Mouse (Mus musculus) c-Kit-negative CD71-positive TER-119-positive erythroid progenitor cells, embryonic 14.5 days (primary cell): ENCODE results near the gene Mrpl54.
"Not testable (repeated sequence)": the region's sequence is repeated elsewhere in the genome, so short reads cannot be mapped to it uniquely, and the experiment has no call there.

Experiments
- DNase-seq: peaks from one replicate; pipeline ENCODE4 v3.0.0-alpha.2; 2013; ENCODE audit warnings: low read depth, low spot score

The Mrpl54 gene

DNA sequence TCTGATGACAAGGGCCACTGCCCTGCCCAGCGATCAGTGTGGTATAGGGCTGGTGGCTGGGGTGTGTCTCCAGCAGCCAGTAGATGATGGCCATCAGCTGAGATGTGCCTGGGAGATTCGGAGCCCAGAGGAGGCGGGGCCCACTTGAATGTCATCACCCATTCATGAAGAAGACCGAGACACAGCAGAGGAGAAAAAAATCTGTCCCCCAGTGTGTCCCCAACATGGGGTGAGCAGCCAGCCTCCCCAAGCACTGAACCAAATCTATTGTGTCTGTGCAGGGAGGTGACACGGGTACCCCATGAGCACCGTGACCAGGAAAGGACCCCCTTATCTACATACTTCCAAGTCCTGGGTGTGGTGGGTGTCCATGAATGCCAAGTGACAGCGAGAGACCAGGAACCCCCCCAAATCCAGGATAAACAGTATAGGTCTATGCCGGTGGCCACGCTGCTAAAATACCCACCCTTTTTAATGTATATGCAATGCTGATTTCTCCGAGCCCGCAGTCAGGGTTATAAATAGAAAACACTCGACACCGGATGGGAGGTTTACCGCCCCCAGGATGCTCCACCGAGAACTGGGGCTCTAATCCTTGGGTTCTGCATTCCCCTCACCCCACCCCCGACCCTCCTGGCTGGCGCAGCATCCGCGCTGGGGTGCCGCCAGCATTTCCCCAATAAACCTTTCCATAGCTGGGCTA is 36.8 kb downstream of the Mrpl54 start:
- DNase-seq, result no peak

- not testable (repeated sequence) for DNase-seq
Observed at GRCm38 (mm10) chr10:81223731-81224130, 43.0 kb downstream of the Mrpl54 start.

DNA sequence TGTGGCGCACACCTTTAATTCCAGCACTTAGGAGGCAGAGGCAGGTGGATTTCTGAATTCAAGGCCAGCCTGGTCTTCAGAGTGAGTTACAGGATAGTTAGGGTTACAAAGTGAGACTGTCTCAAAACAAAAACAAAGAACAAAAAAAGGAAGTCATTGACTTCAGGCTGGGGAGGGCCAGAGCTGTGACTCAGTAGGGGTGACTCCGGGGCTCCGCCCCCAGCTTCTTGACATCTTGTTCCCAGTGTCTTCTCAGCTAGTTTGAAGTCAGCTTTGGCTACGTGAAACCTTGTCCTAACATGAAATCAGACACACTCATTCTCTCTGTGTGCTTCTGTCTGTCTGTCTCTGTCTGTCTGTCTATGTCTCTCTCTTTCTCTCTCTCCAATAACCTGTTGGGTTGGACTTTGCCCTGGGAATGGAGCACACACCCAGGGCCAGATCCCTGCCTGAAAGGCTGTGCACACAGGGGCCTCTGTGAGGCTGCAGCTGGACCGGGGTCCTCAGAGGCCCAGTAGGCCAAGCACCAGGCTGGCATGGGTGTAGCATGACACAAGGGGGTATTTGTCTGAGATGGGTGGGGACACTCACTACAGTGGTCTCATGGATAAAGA is 45.2 kb downstream of the Mrpl54 start:
- no peak for DNase-seq

DNA sequence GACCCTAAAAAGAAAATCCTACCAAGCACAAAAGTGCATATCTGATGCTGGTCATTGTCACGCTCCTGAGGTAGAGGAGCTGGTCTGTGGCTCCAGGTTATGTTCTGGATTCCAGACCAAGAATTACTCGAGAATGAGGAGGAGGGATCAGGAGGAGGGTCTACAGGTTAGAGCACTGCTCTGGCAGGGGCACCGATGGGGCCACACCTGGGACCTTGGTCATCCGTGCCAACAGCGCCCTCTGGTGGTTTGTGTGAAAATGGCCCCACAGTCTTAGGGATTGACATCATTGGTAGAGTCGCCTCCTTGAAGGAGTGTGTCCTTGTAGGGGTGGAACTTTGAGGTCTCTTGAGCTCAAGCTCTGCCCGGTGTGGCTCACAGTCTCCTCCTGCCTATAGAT is 48.8 kb downstream of the Mrpl54 start:
- DNase-seq, result peak; percentile 47

- DNase-seq, result not testable (repeated sequence)
Observed at GRCm38 (mm10) chr10:81217267-81217666, 49.5 kb downstream of the Mrpl54 start.

- DNase-seq, result no peak
Observed at GRCm38 (mm10) chr10:81216810-81217209, 49.9 kb downstream of the Mrpl54 start.

DNA sequence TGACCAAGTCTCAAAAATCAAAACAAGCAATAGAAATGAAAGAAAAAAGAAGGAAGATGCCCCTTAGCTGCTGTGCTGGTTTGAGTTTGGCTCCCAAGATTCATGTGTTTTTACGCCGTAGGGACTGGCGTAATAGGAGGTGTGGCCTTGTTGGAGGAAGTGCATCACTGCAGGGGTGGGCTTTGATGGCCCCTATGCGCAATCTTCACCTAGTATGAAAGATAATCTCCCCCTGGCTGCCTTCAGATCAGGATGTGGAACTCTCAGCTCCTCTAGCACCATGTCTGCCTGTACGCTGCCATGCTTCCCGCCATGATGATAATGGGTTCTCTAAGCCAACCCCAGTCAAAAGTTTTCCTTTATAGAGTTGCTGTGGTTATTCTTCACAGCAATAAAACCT is 50.5 kb downstream of the Mrpl54 start:
- DNase-seq, result no peak
